8 mouse cellular contexts compared by ENCODE assay signal in the genomic region with DNA sequence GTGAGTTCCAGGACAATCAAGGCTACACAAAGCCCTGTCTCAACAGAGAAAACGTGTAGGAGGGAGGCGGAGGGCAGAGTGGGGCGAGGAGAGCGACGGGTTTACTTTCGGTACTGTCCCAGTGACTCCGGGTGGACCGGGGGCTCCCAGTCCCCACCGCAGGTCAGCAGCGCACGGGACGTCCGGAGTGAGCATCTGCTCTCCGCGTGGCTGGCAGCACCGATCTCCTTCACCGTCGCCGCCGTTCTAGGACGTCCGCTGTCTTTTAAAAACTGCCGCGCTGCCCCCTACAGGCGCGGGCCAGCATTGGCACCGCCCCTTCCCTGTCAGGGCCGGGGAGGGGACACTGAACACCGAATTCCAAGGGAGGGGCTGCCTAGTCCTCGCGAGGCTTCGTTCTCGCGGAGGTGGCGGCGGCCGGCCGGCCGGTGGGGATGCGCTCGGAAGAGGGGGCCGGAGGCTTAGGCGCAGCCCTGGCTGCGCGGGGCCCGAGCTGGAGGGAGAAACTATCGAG. TPM values are rescaled to one million over a fixed set of nuclear protein-coding genes. Genes with fewer than 3 reads are reported as not detected.
DNase-seq lines count a peak whose midpoint lies in the region; ATAC-seq and TF ChIP-seq lines count a peak whose summit lies in the region.

A gene (plus strand): TSS at position 366 of the 514 bp plus-strand sequence.

- H3K4me1 ChIP-seq in cortical plate, adult 2 months (ENCODE audit: control insufficient read depth, insufficient read depth, low read length), result no peaks in the 10 kb centered on the region; the same call in 1 of the 2 replicates

- peak; percentile 94 for ATAC-seq in activated CD4-positive, CD25-positive, alpha-beta regulatory T cell, adult 4 months
- ATAC-seq in megakaryocyte progenitor cell, adult 5-6 weeks (replicated peaks; ENCODE audit: poor library complexity), result peak; percentile 87

- no peak for TF ChIP-seq POLR2A in cortical plate, adult 2 months (IDR thresholded peaks at IDR 0.05; ENCODE audit: extremely low read depth, insufficient read depth, low read length)

- H3K27ac ChIP-seq in cortical plate, adult 2 months (ENCODE audit: insufficient read depth, low read length), result peak within 1 kb of the TSS; percentile 98

- H3K4me3 ChIP-seq in cortical plate, adult 2 months (ENCODE audit: insufficient read depth, low read length), result peak within 1 kb of the TSS; percentile 71

- peak; percentile 49 for TF ChIP-seq CTCF in cortical plate, adult 2 months (IDR thresholded peaks at IDR 0.05; ENCODE audit: extremely low read depth, insufficient read depth, low read length)

- peak; percentile 89 for DNase-seq in gastrocnemius, postnatal 10 days
- DNase-seq in induced T-regulatory cell, adult 2 months (ENCODE audit: low read depth), result peak; percentile 97
- peak; percentile 62 to 87 for DNase-seq in left cerebral cortex, adult 9 months (ENCODE audit: low spot score in 2 of 2)
- DNase-seq in right cerebral cortex, postnatal 14 days, result peak; percentile 88
- DNase-seq in urinary bladder, postnatal 36 days (ENCODE audit: low spot score in 2 of 2), result peak; percentile 83 to 90

RNA-seq across cellular contexts. Expression of the gene that starts here (rescaled TPM):
- polyA plus RNA-seq in activated CD4-positive, CD25-positive, alpha-beta regulatory T cell, adult 4 months (2017; shearing (Covaris generic)), result 10 to 100 TPM; 18.6 to 20.1 TPM
- 32.8 and 36.3 TPM in 2 replicates for polyA plus RNA-seq in cortical plate, adult 2 months (2012; rRNA removed)
- 10 to 100 TPM; 14.8 to 17.4 TPM for total RNA-seq in gastrocnemius, postnatal 10 days (2021)
- total RNA-seq in megakaryocyte progenitor cell, adult 5-6 weeks (2015), result 17.4 and 24.1 TPM in 2 replicates
- 26.0 and 26.6 TPM in 2 replicates for total RNA-seq in megakaryocyte progenitor cell, adult 5-6 weeks (2017)

Comparison
In these comparisons a context has a peak if more than half of its experiments do, and no peak if none do; other contexts are left out.
1. Peak in every context shown above with its lines: DNase-seq, ATAC-seq, H3K4me3 ChIP-seq and H3K27ac ChIP-seq.